20 mouse cellular contexts compared by ENCODE assay signal in the genomic region with DNA sequence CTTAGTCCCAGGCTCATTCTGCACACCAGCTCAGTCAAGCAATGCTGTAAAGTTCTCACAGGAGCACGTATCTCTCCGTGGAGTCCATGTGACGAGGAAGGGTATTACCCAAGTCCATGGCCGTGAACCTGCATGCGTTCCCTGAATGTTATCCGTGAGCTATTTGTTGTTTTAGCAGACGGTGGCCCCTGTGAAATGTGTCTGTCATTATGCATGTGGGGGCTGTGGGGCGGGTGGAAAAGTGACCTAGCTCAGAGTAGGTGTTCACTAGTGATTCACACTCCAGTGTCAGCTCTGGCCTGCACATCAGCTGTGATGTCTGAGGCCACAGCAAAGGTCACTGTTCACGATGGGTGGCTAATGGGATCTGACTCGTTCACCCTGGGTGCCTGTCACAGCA. TPM values are rescaled to one million over a fixed set of nuclear protein-coding genes. Genes with fewer than 3 reads are reported as not detected.
"Had no signal": no experiment of that assay in that cellular context is flagged by ENCODE, and none has a peak within 500 bp of the region (broad histone marks: within the 10 kb centered on the region; RNA-seq: fewer than 3 reads in every experiment).

No protein-coding gene starts in this region.

- H3K27ac ChIP-seq: kidney, postnatal 0 days; limb, embryonic 12.5 days; limb, embryonic 15.5 days; liver, embryonic 14.5 days; macrophage; midbrain, embryonic 12.5 days; midbrain, embryonic 15.5 days; neural tube, embryonic 12.5 days; neural tube, embryonic 15.5 days had no signal

- ATAC-seq: liver, postnatal 0 days; lung, postnatal 0 days; midbrain, embryonic 15.5 days had no signal

- H3K9me3 ChIP-seq: limb, embryonic 12.5 days; limb, embryonic 15.5 days; midbrain, embryonic 12.5 days; midbrain, embryonic 15.5 days; neural tube, embryonic 12.5 days; neural tube, embryonic 15.5 days had no signal

- H3K27me3 ChIP-seq: limb, embryonic 12.5 days; limb, embryonic 15.5 days; midbrain, embryonic 12.5 days; midbrain, embryonic 15.5 days; neural tube, embryonic 12.5 days had no signal

- DNase-seq: kidney, adult 9 months; kidney, postnatal 36 days; layer of hippocampus, postnatal 36 days; left cerebral cortex, postnatal 4 days; liver, postnatal 0 days; lung, embryonic 14.5 days; thymus, adult 18-20 months; thymus, postnatal 36 days had no signal

- H3K4me1 ChIP-seq: neural tube, embryonic 12.5 days had no signal

- H3K36me3 ChIP-seq: limb, embryonic 12.5 days; limb, embryonic 15.5 days; midbrain, embryonic 12.5 days; midbrain, embryonic 15.5 days; neural tube, embryonic 12.5 days; neural tube, embryonic 15.5 days had no signal

- H3K4me3 ChIP-seq: limb, embryonic 12.5 days; limb, embryonic 15.5 days; midbrain, embryonic 12.5 days; midbrain, embryonic 15.5 days; neural tube, embryonic 12.5 days; neural tube, embryonic 15.5 days had no signal

- H3K4me2 ChIP-seq: limb, embryonic 12.5 days; limb, embryonic 15.5 days; liver, embryonic 11.5 days; lung, embryonic 14.5 days; midbrain, embryonic 12.5 days; midbrain, embryonic 15.5 days; neural tube, embryonic 12.5 days; neural tube, embryonic 15.5 days had no signal

- H3K9ac ChIP-seq: limb, embryonic 12.5 days; limb, embryonic 15.5 days; liver, embryonic 14.5 days; liver, postnatal 0 days; lung, embryonic 14.5 days; midbrain, embryonic 12.5 days; midbrain, embryonic 15.5 days; neural tube, embryonic 12.5 days; neural tube, embryonic 15.5 days had no signal

RNA-seq across cellular contexts. Expression of gene Zfp385c, which starts 32.4 kb away (rescaled TPM):
- total RNA-seq: megakaryocyte, adult 5-6 weeks had no signal
- polyA plus RNA-seq: liver, embryonic 11.5 days; liver, embryonic 14.5 days; liver, postnatal 0 days; lung, embryonic 14.5 days; lung, postnatal 0 days had no signal
